Mouse (Mus musculus): ENCODE measurements around the gene Rprd1b.
"Not testable (repeated sequence)": the region's sequence is repeated elsewhere in the genome, so short reads cannot be mapped to it uniquely, and the experiment has no call there.

Rprd1b gene

DNA sequence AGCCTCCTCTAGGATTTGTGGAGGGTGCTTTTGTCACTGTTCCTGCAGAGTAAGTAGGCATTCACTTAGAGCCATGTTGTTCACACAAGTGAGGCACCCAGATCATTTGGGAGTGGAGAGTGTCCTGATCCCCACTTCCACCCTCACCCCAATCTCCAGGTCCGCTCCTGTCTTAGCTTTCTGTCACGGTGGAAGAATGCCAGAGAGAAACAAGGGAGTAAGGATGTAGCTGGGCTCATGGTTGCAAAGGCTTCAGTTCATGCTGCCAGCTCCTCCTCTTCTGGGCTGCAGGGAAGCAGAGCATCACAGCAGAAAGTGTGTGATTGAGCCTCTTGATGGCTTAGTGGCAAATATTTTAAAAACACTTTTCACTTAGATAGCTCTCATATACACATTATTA, 12.1 kb downstream of the Rprd1b start:
- DNase-seq (ENCODE audit: low read depth, low spot score) = no peak

DNA sequence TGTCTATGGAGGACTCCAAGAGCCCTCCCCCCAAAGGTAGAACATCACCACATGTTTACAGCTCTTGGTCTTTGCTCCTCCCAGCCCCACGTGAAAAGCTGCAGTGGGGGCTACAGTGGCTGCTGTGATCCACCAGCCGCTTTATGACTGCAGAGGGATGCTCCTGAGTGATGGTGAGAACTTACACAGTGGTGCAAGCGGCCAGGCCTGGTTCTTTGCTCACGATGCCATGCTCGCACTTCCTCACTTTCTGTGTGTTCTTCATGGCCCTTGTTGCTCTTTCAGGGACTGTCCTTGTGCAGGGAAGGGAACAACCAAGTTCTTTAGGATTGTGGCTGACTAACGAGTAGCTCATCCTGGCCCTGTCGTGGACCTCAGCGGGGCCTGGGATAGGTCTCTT, 15.2 kb downstream of the Rprd1b start:
- DNase-seq (ENCODE audit: low read depth, low spot score) = no peak

DNA sequence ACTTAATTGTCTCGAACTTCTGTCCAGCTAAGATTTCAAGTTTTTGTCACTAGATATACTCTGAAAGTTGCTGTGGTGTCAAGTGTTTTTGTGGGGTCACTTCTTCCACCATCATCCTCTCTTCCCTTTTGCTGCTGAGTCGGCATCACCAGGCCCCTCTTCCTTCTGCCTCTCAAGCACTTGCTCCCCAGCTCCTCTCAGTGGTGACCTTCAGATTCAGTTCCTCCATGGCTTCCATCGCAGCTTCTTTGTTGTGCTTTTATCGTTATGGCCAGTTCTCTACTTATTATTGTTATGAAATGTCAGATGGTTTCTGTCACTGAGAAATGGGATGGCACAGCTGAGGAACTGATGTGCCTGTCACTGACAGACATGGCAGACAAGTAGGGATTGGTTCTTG, 17.9 kb downstream of the Rprd1b start:
- no peak for DNase-seq (ENCODE audit: low read depth, low spot score)

DNA sequence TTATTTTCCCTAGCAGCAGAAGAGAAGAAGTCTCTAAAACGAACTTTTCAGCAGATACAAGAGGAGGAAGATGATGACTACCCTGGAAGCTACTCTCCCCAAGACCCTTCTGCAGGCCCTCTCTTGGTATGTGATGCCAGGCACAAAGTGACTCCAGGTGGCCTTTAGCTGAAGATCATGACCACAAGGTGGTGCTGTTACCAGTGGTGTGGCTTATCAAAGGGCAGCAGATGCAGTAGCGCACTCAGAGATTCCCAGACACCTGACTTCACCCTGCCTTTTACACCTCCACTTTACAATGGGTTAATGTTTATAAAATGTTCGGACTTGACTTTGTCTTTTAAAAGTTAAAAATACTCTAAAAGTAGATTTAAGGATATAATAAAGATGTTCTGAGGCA, 19.6 kb downstream of the Rprd1b start:
- DNase-seq (ENCODE audit: low read depth, low spot score) = peak; percentile 76

DNA sequence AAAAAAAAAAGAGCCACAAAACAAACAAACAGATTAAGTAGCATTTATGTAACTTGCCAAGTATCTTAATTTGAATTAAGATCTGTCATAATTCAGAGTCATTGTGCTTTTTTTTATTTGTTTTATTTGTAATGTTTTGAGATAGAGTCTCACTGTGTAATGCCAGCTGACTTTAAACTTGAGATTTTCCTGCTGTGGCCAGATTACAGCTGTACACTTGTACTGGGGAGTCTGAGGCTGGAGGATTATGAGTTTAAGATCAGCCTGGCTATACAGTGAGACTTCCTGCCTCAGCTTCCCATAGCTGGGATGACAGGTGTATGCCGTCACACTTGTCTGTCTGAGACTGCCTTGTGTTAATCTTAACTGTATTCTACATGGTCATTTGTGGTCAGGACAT, 20.4 kb downstream of the Rprd1b start:
- DNase-seq (ENCODE audit: low read depth, low spot score) = no peak

DNA sequence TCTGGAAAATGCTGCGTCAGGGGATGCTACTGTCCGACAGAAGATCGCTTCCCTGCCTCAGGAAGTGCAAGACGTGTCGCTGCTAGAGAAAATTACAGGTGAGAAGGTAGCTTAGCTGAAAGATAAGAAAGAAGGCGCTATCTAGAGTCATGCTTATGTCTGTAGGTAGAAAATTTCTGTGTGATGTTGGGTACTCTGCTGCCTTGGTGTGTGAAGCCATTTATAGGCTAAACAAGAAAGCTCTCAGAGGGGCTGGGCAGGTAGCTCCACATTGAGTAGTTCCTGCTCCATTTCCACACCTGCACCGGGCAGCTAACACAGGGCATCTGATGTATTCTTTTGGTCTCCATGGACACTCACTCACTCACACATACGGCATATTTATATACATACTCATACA, 21.8 kb downstream of the Rprd1b start:
- no peak for DNase-seq (ENCODE audit: low read depth, low spot score)

DNA sequence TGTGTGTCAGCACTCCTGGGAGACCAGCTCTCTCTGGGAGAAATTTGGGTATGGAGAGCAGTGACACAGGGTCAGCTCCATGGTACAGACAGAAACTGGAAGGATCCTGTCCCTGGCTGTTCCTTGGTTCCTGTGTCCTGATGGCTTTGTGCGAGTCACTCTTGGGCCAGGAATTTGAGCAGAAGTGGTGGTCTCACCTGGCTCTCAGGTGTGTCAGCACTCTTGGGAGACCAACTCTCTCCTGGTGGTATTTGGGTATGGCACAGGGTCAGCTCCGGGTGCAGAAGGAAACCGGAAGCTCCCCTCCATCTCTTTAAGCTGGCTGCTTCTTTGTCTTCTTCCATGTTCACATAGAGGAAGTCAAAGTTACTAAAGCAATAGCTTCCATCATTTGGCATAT, 26.3 kb downstream of the Rprd1b start:
- no peak for DNase-seq (ENCODE audit: low read depth, low spot score)

DNA sequence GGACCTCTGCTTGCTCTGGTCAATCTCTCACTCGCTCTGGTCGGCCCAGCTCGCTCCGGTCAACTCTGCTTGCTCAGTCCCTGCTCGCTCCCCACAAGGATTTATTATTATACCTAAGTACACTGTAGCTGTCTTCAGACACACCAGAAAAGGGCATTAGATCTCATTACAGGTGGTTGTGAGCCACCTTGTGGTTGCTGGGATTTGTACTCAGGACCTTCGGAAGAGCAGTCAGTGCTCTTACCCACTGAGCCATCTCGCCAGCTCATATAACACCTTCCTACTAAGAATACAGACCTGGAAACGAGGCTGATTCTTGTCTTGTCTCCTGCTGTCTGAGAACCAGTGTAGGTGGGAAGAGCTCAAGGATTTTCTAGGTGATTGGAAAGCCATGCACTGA, 27.1 kb downstream of the Rprd1b start:
- DNase-seq (ENCODE audit: low read depth, low spot score) = not testable (repeated sequence)

DNA sequence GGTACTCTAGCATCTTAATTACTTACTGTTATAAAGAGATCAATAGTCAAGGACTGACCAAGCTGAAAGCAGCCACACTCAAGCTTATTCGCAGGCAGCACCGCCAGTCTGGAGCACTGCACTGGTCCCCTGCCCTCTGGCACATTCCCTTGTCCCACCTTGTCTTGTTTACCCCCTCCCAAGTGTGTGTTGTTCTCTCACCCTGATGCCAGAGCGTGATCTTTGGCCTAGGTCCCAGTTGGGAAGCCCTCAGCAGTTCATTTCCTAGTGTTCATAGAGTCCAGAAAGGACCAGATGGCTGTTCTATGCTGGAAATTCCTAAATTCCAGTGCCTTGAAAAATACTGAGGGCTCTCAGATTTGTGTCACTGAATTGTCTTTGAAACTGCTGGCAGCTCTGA, 28.7 kb downstream of the Rprd1b start:
- no peak for DNase-seq (ENCODE audit: low read depth, low spot score)

DNA sequence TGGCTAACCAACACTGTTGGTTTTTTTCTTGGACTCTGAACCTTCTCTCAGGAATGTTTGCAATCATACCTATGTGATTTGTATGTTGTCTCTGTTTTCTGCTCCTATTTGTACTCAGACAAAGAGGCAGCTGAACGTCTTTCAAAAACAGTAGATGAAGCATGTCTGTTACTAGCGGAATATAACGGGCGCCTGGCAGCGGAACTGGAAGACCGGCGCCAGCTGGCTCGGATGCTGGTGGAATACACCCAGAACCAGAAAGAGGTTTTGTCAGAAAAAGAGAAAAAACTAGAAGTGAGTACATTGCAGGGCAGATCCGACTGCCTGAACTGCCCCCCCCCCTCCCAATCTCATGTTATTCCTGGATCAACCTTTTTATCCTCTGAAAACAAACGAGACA, 30.2 kb downstream of the Rprd1b start:
- DNase-seq (ENCODE audit: low read depth, low spot score) = no peak

DNA sequence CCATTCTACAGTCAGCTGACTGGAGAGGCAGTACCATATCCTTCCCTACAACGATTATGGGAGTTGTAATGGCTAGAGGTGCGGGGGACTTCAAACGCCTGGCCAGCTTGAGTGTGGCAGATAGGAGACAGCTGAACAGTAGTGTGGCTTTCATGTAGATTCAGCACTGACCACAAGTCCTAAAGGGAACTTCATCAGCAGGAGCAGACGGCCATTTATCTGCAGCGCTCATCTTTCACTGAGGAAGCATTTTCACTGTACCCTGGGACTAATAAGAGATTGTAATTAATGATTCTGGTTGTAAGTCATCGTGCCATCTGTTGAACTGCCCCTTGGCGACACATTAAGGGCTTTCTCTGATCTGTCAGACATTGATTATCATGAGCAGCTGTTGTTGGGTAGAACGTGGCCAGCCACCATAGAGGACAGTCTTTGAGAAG, 31.4 kb downstream of the Rprd1b start:
- DNase-seq (ENCODE audit: low read depth, low spot score) = no peak

DNA sequence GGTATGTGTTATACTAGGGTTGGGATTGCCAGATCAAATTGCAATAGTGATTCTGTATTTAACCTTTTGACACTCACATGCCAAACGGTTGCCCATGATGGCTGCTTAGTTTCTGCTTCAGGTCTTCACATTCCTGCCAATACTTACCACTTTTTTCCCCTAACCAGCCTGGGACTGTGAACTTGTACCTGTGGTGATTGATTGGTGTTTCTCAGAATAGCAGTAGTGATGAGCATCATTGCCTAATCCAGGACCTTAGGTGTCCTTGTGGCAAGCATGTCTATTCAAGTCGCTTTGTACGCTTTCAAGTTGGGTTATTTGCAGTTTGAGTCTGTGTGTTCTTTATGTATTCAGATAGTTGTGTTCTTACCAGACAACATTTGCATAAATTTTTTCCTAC, 34.7 kb downstream of the Rprd1b start:
- DNase-seq (ENCODE audit: low read depth, low spot score) = no peak

DNA sequence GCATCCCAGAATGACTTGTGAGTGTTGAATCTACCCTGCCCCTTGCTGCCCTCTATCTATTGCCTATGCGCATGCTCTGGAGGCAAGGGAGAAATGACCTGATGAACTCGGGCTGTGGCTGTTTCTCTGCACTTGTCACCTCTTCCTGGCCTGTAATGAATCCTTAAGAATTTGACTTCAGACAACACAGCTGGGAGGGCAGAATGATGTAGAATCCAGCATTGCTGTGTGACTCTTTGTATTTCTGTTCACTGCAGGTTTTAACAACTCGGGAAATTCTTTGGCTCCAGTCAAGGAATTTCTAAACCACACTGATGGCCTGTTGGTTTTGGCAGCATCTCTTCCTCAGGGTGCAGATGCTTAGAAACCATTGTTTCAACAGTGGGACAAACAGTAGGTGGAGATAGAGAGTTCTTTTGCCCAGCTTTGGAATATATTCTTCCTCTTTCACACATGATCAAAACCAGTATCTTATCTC, 36.3 kb downstream of the Rprd1b start:
- peak; percentile 35 for DNase-seq (ENCODE audit: low read depth, low spot score)

DNA sequence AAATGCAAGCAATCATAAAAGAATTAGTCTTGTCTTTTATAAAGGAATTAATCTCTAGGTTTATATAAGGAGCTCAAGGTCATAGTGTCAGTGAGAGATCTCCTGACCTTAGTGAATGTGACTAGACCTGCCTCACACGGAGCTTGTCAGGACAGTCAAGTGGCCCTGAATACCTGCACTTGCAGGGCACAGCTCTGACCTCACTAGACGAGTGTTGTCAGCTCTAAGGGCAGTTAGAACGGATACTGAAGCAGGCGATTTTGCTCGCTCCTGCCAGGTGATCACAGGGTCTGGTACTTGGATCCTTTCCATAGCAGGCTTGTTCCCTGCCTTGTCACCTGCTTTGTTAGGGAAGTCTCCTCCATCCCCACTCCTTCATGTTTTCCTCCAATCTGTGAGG, 36.8 kb downstream of the Rprd1b start:
- no peak for DNase-seq (ENCODE audit: low read depth, low spot score)

DNA sequence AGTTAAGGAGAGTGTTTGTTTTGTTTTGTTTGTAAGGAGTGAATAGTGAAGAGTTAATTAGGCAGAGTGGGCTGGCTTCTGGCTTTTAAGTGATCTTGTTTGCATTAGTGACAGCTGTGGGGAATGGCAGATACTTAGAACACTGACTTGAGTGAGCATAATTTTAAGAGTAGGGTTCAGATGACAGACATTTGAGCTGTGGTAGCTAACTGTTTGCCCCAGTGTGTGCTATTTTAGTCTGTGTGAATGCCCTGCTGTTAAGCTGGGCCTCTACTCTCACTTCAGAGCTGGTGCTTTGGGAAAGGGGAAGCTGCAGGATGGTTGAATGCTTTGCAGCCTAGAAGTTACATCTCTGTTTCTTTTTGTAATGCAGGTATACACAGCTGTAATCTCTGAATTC, 38.2 kb downstream of the Rprd1b start:
- no peak for DNase-seq (ENCODE audit: low read depth, low spot score)

DNA sequence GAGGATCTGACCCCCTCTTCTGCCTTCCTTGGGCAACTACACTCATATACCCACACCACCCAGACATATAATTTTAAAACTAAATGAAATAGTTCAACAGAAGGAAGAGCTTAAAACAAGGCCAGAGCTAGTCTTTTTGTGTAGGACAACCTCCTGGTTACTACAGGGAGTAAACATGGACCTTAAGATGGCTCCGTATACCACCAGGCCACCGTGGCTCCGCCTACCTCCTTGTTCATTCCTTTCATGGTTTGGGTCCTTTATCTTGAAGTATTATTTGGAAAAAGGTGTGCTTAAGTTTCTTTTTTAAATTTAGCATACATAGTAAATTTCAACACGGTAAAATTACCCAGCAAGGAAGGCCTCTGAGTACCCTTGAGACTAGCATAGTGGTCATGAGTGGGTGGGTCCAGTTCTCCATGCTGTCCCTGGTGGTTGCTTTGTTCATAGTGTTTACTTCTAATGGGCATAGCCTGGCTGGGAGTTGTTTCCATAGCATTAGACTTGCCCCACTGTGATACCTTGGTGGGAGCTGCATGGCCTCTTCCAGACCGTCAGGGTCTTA, 39.0 kb downstream of the Rprd1b start:
- DNase-seq (ENCODE audit: low read depth, low spot score) = no peak

DNA sequence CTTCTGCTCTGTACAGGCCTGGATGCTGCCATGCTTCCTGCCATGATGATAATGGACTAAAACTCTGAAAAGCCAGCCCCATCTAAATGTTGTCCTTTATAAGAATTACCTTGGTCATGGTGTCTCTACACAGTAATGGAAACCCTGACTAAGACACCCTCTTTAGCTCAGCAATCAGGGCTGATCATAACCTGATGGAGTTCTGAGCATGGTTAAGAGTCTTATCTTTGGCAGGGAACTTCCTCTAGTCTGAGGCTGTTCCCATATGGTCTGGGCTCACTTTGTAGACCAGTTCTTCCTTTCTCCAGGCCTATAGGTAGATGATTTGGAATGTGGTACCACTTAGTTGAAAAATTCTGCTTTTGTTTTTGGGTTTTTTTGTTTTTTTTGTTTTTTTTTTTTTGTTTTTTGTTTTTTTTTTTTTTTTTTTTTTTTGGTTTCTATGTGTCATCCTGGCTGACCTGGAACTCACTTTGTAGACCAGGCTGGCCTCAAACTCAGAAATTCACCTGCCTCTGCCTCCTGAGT, 40.2 kb downstream of the Rprd1b start:
- no peak for DNase-seq (ENCODE audit: low read depth, low spot score)

DNA sequence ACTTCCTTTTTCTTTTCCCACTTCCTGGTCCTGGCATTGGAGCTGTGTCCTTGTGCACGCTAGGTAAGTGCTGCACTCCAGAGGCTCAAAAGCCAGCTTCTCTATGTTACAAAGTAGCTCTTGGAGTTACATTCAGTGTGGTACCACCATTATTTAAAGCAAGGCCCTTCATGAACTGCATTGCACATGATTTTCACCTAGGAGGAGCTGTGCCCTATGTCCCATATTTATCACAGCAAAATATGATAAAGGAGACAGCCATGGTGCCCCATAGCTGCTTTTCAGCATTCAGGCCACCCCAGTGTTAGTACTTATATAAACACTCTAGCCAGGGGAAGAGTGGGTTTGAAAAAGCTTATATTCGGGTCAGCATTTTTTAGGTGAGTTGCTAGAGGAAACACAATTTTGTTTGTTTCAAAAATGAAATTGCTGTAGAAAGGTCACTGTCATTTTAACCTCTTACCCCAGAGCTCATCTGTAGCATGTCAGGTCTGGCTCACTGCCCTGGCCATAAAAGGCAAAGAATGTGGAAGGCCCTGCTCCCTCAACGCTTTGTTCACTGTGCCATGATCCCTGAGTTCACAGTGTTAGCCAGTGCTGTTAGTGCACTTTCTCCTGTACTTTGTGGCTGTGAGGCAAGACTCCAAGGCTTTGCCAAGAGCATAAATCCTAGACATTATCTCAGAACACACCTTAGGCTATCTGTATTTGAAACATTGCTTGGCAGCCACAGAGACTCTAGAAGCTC, 42.8 kb downstream of the Rprd1b start:
- DNase-seq (ENCODE audit: low read depth, low spot score) = no peak

DNA sequence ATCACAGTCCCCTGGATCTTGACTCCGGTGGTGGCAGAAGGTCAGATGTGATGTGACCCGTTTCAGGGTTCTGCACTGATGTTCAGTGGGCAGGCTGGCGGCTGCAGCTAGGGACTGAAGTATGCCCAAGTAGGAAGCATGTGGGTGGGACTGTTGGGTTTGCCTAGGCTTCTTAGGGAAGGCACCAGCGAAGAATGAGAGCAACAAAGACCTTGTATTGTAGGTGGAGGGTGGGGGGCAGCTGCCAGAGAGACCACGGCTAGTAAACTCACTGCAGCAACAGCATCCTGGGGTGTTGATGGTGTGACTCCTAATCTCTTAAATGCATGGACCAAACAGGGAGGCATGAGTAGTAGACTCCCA, 43.3 kb downstream of the Rprd1b start:
- DNase-seq (ENCODE audit: low read depth, low spot score) = no peak

DNA sequence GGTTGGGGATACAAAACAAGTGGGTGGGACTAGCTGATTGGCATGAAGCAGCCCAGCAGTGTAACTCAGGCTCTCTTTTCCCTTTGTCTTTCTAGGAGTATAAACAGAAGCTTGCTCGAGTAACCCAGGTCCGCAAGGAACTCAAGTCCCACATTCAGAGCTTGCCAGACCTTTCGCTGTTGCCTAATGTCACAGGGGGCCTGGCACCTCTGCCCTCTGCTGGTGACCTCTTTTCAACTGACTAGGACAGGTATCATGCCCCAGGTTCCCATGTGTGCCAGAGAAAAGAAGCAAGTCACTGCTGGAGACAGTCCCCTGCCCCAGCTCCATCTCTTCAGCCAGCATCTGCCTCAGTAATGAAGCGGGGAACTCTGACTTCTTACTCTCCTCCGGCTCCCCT, 46.5 kb downstream of the Rprd1b start:
- no peak for DNase-seq (ENCODE audit: low read depth, low spot score)

DNA sequence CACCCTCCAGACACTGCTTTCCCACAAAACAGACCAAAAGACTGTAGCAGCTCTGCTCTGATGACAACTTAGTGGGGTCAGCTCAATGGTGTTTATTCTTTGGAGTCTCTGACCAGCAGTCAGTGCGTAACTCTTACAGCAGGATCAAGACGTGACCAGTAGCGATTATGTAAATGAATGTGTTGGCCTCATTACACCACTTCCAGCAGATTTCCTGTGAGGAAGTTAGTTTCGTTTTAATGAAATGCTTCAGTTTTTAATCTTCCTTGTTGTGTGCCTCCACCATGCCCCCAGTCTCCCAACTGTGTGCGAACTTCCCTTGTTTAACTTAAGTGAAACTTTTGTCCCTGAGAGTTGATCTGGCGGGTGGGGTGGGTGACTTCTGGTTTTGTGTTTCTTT, 48.4 kb downstream of the Rprd1b start:
- DNase-seq (ENCODE audit: low read depth, low spot score) = no peak

DNA sequence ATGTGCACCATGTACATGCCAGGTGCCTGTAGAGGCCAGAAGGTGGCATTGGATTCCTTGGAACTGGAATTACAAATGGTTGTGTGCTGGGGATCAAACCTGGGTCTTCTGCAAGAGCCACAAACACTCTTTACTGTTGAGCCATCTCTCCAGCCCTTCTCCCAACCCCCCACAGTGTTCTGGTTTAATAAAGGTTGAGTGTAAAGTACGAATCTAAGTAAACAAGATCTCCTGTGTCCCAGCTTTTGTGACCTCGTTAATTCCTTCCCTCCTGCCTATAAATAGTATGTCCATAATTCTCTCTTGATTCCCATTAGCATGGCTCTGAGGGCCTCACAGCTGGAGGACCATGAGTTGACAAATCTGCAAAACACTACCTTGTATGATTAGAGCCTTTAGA, 49.7 kb downstream of the Rprd1b start:
- DNase-seq (ENCODE audit: low read depth, low spot score) = no peak

DNA sequence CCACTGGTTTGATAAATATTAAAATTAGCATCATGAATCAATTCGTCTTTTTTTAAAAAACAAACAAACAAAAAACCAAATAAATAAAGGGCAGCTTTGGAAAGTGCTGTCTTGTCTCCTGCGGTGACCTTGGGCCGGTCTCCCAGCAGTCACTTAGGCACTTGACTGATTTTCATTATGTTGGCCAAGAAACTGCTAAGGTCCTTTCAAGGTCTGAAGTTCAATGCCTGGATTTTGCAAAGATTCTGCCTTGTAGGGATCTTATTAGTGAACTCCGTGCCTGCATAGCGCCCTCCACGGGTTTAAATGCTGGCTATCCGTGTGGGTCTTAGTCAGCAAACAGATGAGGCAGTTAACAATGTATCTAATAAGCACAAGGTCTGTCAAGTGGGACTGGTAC, 50.7 kb downstream of the Rprd1b start:
- DNase-seq (ENCODE audit: low read depth, low spot score) = no peak

Data from ZHBTc4 (cell line).